Mouse (Mus musculus) limb, embryonic 10.5 days (tissue): Measurements from ENCODE around the gene Kcnk16. TPM values are rescaled to one million over a fixed set of nuclear protein-coding genes. Genes with fewer than 3 reads are reported as not detected.

Experiments used
- DNase-seq: peaks from one replicate; pipeline ENCODE4 v3.0.0-alpha.2; 2017; ENCODE audit warnings: low spot score
- H3K27ac ChIP-seq: fragments of 300-500 bp; sonication (generic); 2 replicates; pipeline ENCODE4 v1.5.1; 2016; ENCODE audit warnings: mild to moderate bottlenecking
- H3K27me3 ChIP-seq: fragments of 300-500 bp; sonication (generic); 2 replicates; pipeline ENCODE4 v1.6.1; 2016; ENCODE audit warnings: low read depth, mild to moderate bottlenecking; ENCODE audit not compliant: poor library complexity, severe bottlenecking
- H3K36me3 ChIP-seq: fragments of 300-500 bp; sonication (generic); 2 replicates; pipeline ENCODE4 v1.6.1; 2016; ENCODE audit warnings: mild to moderate bottlenecking, moderate library complexity
- H3K4me1 ChIP-seq: fragments of 300-500 bp; sonication (generic); 2 replicates; pipeline ENCODE4 v1.6.1; 2016
- H3K4me3 ChIP-seq: fragments of 300-500 bp; sonication (generic); 2 replicates; pipeline ENCODE4 v1.5.1; 2016; ENCODE audit warnings: mild to moderate bottlenecking, moderate library complexity
- H3K9me3 ChIP-seq: fragments of 300-500 bp; sonication (generic); replicated peaks from 2 replicates; pipeline ENCODE4 v1.6.1; 2016; ENCODE audit warnings: mild to moderate bottlenecking
- WGBS: fragments of 180-500 bp; shearing (Covaris S2); methylation state at CpG from one replicate; pipeline ENCODE4 v1.1.7; 2016; 5-methylcytosine and 5-hydroxymethylcytosine counted together
- polyA plus RNA-seq: library from polyadenylated mRNA; unstranded; fragments of >200 nt; fragmentation: Nextera tagmentation; extraction: Ambion mirVana; gene quantifications from 2 replicates; pipeline ENCODE4 v1.2.1, GENCODE M21; 2016

Gene Kcnk16
- polyA plus RNA-seq, 1 experiment from 2014 or later = not detected

DNA sequence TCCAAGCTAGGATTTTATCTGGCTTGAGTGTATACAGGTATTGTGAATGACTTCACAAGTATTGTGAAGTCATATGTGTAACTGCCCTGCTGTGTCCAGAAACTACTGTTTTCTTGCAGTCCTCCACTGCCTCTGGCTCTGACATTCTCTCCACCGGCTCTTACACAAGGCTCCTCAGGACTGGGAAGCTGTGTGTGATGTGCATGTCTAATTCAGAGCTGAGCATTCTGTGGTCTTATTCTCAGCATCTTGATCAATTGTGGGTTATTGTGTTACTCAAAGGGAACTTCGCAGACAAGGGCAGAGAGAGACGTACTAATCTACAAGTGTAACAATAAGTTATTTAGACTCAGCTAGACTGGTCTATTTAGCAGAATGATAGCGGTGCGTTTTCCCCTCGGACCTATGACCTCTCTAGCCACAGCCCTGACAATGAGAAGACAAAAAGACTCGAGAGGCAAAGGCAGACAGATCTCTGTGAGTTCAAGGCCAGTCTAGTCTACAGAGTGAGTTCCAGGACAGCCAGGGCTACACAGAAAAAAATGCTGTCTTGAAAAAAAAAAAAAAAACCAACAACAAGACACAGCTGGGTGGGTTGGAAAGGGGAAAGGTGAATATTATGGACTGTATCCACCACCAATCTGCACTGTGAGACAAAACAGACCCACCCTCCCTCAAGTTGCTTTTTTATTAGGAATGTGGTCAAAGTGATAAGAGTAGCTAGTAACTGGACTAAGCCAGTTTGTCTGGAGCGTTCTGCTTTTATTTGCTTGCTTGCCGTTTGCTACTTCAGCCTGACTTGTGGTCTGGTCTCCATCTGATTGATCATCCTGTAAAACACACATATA is 57.0 kb downstream of the Kcnk16 start:
- whole genome bisulfite sequencing = 83% methylated on average over 9 of the region's 9 CpGs
- Histone ChIP-seq H3K4me1 (peaks cover 9% of the 10 kb centered on the region; the same call in 1 of the 2 replicates), H3K4me3 (no peak overlapping the region), H3K9me3 (no peaks in the 10 kb centered on the region), H3K36me3 (no peaks in the 10 kb centered on the region), H3K27me3 (no peaks in the 10 kb centered on the region), H3K27ac (no peak overlapping the region)
- DNase-seq = no peak

Other genes starting within 250 kb of the Kcnk16 start
- gene Saysd1, start 130.7 kb downstream of the Kcnk16 start, polyA plus RNA-seq = 11.5 and 12.3 TPM in 2 replicates
- gene Kcnk5, start 87.4 kb downstream of the Kcnk16 start, polyA plus RNA-seq = 7.3 and 8.9 TPM in 2 replicates
- gene Nudt13, start 25.5 kb upstream of the Kcnk16 start, polyA plus RNA-seq = 11.5 and 15.5 TPM in 2 replicates
- 71.7 and 74.6 TPM in 2 replicates for gene Ecd, start 78.9 kb upstream of the Kcnk16 start, polyA plus RNA-seq
- 43.5 and 51.7 TPM in 2 replicates for gene Fam149b, start 79.0 kb upstream of the Kcnk16 start, polyA plus RNA-seq
- 272 and 290 TPM in 2 replicates for gene Dnajc9, start 119.7 kb upstream of the Kcnk16 start, polyA plus RNA-seq
- gene Mrps16, start 124.4 kb upstream of the Kcnk16 start, polyA plus RNA-seq = 90.4 TPM in 2 replicates
- gene Cfap70, start 183.0 kb upstream of the Kcnk16 start, polyA plus RNA-seq = 0.29 and 0.90 TPM in 2 replicates
- gene Anxa7, start 210.9 kb upstream of the Kcnk16 start, polyA plus RNA-seq = 21.2 and 23.3 TPM in 2 replicates
- gene Mss51, start 227.7 kb upstream of the Kcnk16 start, polyA plus RNA-seq = 0.83 and 1.3 TPM in 2 replicates